Mouse (Mus musculus): Measurements from ENCODE around the gene Mrpl24.

- no peak for TF ChIP-seq CTCF (IDR thresholded peaks at IDR 0.05; ENCODE audit: low read depth, low read length)
- TF ChIP-seq POLR2A (IDR thresholded peaks at IDR 0.05; ENCODE audit: borderline replicate concordance, low read depth, low read length), result no peak
Measured at GRCm38 (mm10) chr3:87970939-87971488, 51.7 kb downstream of the Mrpl24 start, which contains the start of gene Nes.
